Mouse (Mus musculus) cerebellum, adult 8-10 months (tissue): ENCODE measurements around the gene Asphd2.
"Not testable (repeated sequence)": the region's sequence is repeated elsewhere in the genome, so short reads cannot be mapped to it uniquely, and the experiment has no call there.

ENCODE experiments used
- DNase-seq: peaks from one replicate; pipeline ENCODE4 v3.0.0; 2022

Asphd2 gene

DNA sequence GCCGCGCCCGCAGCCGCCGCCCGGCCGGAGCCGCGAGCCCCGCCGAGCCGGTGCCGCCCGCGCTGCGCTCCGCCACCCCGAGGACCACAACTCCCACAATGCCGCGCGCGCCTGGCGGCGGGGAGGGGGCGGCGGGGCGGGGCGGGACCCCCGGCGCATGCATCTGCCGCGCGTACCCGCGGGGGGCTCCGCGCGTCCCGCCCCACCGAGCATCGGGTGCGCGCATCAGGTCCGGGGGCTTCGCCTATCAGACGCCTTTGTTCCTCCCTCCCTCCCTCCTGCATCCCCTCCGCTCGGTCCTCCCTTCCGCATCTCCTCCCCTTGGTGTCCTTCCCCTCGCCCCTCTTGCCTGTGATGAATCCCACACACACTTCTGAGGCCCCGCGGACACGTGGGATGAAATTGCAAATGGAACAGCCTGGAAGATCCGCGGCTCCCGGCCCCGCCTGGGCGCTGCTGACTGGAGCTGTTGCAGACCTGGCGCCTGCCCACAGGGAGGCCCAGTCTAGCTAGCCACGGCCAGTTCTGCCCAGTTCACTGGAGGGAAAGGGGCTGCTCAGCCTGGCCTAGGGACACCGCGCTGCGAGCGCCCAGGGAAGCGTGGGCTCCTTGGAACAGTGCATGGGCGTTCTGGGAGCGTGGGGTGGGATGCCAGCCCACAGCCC, at the start of gene Asphd2:
Gene Asphd2, minus strand, starts transcription at position 88 of the 665 bp plus-strand sequence.
- peak; percentile 73 for DNase-seq

DNA sequence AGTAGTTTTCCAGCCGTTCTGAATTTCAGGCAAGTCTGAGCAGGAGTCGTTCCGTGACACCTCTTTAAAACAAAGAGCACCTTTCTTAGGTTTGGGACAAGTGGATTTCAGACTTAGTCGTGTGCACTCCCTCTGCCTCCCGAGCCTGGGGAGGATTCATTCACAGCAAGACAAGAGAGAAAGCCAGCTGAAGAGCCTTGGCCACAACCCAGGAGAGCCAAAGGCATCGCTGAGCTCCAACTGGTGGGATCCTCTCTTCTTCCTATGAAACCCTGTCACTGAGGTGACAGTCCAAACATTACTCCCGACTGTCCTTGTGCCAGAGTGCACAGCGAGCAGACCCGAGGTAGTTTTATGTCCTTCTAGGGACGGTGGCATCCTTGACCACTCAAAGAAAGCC, 43.9 kb upstream of the Asphd2 start:
- no peak for DNase-seq

DNA sequence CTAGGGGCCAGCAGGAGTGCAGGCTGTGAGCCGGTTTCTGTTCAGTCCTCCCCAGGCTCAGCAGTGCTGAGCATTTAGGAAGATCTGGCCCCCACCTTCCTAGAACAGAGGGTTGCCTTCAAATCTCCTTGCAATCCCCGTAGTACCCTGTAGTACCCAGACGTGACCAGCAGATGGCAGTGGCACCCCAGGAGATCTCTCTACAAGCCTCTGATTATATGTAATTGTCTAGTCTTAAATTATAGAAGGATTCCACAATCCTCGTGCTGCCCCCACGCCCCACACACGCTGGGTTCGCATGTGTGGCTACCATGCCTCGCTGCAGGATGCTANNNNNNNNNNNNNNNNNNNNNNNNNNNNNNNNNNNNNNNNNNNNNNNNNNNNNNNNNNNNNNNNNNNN, 38.3 kb upstream of the Asphd2 start:
- peak; percentile 86 for DNase-seq

DNA sequence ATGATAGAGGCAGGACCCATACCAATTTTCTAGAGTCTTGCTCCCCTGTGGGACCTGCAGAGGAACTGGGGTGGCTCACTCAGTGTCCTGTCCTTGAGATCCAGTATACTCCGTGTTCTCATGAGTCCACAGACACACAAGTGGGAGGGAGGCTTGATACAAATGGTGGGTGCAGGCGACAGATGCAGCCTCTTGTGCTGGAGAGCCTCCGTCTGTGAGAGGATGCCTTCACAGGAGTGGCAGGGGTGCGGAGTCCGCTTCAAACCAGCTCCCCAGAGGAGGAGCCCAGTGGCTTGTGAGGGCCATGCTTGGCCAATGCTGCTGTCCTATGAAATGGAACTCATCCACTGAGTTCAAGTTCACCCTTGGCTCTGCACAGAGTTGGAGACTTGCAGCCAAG, 37.4 kb upstream of the Asphd2 start:
- no peak for DNase-seq

DNA sequence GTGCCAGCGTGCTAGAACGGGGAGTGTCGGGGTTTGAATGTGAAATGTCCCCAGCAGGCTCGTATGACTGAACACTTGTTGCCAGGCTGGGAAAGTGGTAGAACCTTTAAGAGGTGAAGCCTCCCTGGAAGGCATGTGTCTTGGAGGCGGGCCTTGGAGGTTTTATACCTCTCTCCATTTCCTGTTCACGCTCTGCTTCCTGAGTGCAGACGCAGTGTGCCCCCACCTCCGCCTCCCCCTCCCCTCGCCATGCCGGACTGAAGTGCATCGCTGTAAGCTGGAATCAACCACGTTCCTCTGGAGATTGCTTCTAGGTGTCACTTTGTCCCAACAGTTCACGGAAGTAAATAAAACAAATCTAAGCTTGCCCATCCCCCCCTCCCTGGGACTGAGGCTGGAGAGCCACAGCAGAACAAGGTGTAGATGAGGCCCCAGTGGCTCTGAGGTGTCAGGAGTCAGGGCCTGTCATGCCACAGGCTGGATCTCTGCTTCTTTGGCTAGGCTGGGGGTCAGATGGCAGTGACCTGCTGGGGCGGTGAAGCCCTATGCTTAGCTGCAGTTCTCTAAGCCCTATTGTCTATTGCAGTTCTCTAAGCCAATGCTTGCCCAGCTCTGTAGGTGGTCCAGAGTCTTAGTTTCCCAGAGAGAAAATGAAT, 36.6 kb upstream of the Asphd2 start:
- no peak for DNase-seq

DNA sequence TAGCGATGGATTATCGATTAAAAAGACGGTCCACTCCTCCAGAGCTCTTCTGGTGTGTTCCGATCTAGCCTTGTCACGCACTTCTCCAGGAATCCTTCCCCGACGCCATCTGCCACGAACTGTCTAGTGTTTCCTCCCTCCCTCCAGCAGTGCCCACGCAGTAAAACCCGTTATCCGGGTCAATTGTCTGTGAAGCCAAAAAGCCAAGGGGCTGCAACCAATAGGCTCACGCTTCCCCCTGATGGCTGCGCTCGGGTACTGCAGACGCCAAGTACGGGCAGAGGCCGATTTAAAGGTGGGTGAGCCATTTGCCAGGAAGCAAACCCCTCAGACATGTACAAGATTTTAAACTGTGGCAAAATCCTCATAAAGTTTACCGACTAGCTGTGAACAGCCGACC, 34.3 kb upstream of the Asphd2 start:
- peak; percentile 70 for DNase-seq

DNA sequence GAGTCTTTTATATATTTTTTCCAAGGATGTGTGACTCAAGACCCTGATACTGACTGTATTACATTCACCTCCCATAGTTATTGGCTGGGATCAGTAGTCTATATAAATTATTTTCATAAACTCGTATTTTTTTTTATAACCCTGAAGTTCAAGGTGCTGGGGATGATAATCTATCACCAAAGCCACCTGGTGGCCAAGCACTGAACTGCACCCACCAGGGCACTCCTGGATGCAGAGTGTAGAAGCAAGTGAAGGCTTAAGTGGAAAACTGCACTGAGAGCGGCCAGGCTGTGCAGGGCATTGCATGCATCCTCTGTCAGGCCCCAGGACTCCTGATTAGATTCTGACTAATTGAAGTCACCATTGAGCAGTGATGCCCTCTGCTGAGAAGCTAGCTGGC, 32.6 kb upstream of the Asphd2 start:
- DNase-seq: peak; percentile 70

DNA sequence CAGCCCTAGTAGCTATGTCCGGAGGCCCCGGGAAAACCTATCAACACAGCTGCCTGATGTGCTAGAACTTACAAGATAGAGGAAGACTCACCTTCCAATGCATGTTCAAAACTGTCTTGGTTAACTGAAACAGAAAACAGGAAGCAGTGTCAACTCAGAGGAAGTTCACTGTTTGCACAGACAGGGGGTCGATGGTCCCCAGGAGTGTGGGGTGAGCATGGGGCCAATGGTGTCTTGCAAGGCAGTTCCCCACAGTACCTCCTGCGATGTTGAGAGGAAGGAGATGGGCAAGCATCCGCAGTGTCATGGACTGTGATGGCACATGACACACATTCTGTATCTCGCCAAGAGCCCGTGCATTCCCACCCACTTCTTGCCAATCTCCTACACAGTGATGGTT, 32.0 kb upstream of the Asphd2 start:
- DNase-seq: no peak

DNA sequence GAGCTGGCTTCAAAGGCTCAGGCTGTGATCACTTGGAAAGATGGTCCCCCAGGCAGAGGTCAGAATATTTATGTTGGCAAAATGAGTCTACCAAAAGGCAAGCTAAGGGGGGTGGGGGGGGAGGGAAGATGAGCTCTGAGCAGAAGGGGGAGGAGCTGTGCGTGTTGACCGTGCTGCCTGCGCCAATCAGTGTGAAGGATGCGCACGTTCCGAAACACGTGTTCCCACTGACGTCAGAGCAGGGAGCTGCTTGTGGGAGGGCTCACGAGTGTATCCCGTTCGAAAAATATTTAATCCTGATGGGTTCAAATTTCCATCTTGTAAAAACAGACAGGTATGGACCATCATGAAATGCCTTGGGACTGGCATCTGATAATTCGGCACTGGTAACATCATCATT, 24.9 kb upstream of the Asphd2 start:
- no peak for DNase-seq

DNA sequence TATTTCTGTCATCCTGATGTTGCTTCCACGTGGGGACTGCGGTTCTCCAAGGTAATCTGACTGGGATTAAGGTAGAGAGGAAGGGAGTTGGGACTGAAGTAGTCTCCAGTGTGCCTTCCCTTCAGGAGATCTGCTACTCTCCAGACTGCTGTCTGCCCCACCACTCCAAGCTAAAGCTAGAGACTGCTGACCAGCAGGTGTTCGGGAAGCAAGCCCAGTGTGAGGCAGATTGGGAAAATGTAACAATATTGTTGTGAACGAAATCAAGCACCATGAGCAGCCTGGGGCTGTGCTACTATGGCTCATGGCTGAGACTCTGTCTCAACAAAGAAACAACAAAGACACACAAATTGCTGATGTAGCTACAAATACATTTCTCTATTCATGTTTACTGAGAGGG, 23.4 kb upstream of the Asphd2 start:
- no peak for DNase-seq

DNA sequence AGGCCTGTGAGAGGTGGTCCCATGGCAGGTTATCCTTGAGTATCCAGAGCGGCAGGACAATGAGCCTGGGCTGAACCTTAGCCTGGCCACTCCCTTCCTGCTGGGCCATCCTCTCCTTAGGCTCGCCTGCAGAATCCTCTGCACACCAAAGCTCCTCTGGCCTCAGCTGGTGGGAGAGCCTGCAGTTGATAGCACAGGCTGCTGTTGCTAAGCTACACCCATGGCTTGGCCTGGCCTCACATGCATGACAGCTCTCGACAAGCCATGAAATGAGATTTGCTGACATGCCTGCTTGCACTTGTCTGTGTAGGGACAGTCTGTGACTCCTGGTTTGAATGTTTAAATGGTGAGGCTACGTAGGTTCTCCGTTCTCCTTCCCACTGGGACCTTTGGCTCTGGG, 22.0 kb upstream of the Asphd2 start:
- DNase-seq: no peak

DNA sequence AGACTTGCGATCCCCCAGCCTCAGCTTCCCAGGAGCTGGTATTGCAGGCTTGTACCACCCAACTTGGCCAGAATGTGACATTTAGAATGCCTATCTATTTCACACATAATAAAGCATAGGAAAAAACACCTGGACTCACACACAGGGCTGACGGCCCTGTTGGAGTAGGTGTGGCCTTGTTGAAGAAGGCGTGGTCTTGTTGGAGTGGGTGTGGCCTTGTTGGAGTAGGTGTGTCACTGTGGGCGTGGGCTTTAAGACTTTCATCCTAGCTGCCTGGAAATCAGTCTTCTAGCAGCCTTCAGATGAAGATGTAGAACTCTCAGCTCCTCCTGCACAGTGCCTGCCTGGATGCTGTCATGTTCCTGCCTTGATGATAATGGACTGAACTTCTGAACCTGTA, 18.1 kb upstream of the Asphd2 start:
- not testable (repeated sequence) for DNase-seq

DNA sequence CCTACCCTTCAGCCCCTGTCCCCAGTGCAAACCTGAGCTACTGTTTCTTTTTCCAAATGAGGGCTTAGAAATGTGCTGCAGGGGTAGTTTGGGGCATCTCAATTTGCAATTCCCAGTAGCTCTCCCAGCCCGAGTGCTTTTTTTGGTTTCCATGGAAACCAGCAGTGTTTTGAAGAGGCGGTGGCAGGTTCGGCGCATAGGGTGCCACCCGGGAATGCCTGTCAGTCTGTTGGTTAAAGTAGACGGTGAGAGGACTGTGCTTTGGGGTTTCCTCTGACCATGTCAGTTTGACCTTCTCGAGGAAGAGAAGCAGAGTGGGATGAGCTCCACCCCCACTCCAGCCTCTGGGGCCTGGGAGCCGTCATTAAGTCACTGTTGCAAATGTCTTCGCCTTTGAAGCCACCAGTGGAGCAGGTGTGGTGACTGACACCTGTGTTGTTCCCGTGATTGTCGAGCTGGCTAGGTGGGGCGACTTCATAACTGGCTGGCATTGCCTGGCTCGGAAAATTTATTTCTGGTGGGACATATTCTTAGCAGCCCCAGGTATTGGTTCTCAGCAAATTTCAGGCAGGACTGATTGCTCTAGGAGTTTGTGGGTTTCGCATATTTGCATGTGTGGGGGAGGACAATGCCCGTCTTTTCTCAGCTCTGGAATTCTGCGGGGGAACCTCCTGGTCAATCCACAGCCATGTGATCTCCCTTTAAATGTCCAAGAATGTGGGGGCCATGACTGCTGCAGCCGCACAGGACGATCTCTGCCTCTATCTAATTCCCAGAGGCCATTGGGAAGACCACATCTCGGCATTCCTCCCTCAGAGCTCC, 17.1 kb upstream of the Asphd2 start:
- no peak for DNase-seq

DNA sequence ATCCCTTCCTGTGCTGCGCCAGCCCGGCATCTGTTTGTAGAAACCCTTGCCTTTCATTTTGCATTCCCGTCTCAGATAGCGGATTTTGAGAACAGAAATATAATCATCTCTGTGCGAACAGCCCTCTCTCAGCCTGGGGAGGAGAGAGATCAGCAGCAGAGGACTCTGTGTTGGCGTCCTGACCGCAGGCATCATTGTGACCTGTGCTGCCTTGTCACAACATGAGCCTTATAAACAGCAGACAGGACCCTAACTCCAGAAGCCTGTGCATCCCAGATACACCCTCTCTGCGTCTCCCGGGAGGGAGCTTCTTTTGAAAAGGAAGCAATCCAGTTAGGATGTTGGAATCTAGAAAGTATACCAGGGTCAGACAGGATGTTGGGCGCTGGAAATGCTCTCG, 16.4 kb upstream of the Asphd2 start:
- no peak for DNase-seq

DNA sequence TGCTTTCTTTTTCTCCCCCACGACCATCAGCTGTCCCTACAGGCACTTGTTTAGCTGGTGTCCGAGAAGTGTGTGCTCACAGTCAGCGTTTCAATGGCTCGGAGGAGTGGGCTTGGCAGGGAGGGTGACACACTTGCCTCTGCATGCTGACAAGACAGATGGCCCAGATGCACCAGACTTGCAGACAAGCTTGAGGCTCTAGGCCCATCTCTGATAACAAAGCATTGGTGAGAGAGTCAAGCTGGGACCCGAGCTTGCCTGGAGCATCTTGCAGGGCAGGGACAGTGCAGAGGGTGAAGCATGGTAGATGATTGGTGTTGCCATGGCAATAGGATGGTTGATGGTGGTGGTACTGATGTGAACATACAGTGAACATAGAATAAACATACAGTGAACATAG, 14.6 kb upstream of the Asphd2 start:
- no peak for DNase-seq

DNA sequence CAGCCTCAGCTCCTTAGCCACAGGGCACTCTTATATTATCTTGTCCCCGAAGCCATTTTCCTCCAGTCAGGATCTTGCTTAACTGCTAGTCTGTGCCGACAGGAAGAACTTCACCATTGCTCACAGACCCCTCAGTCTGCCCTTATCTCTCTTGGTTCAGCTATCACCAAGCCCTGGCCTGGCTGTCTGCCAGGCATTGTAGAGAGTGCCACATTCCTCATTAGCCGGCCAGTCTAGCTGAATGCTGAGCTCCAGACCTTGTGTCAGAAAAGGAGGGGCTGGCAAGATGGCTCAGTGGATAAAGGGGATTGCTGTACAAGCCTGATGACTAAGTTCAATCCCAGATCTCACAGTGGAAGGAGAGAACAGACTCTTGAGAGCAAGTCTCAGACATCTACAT, 11.4 kb upstream of the Asphd2 start:
- DNase-seq: no peak

DNA sequence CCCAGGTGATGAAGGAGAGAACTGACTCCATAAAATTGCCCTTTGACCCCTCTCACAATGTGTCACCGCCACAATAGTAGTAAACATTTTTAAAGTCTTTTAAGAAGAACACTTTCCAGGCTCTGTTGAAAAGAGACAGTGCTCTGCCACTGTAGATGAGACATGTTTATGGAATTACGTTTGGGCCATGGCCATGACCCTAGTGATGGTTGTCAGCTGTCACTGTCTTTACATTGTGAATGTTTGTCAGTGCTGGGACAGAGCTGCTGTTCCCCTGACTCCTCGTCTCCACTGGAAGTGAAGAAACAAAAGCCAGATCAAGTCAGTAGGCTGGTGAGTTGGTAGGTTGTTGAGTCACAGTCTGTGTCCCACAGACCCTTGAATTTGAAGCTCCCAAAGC, 7.8 kb upstream of the Asphd2 start:
- no peak for DNase-seq

DNA sequence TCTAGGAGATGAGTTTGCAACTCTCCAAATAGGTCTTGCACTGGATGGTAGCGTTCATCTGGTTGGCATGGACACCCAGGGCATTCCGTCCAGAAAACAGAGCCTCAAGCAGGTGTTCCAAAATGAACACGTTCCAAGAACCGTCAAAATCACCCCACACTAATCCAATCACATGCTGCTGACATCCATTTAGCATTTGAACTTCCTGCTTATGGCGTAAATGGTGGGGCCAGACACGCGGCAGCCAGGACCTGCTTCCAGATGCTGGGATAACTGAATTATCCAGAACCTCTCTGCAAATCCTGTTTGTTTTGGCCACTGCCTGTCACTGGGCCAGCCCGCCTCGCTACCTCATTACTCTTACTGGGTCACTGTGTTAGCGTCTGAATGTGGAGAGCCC, 4.6 kb upstream of the Asphd2 start:
- DNase-seq: no peak

DNA sequence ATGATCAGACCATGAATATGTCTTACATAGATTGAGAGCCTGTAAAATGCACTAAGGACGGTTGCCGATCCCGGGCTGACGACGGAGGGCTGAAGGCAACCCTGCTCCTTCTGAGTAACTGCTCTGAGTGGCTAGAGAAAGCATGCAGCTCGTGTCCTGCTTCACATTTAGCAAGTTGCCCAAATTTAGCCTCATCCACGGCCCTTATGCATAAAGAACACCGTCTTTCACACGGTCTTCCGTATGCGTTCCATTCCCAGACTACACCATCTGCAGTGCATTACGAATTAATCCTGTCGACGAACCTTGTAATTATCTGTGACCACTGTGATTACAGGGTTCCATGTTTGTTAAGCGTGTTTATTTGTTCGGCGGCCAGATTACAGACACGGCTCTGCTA, 1.4 kb upstream of the Asphd2 start:
- no peak for DNase-seq

DNA sequence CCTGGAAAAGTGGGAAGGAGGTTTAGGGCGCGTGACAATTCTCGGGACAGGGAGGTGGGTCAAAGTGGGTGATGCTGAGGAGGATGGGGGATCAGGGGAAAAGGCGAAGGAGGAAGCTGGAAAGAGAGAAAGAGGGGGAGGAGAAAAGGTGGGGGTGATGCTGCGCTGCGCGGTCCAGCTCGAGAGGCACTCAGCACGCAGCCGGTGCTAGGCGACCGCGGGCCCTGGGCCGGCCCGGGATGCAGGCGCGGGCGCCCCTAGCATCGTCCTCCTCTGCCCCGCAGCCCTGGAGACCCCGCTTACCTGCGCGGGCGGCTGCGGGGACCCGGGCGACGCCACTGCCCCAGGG, 277 bp downstream of the Asphd2 start:
- peak; percentile 41 for DNase-seq

DNA sequence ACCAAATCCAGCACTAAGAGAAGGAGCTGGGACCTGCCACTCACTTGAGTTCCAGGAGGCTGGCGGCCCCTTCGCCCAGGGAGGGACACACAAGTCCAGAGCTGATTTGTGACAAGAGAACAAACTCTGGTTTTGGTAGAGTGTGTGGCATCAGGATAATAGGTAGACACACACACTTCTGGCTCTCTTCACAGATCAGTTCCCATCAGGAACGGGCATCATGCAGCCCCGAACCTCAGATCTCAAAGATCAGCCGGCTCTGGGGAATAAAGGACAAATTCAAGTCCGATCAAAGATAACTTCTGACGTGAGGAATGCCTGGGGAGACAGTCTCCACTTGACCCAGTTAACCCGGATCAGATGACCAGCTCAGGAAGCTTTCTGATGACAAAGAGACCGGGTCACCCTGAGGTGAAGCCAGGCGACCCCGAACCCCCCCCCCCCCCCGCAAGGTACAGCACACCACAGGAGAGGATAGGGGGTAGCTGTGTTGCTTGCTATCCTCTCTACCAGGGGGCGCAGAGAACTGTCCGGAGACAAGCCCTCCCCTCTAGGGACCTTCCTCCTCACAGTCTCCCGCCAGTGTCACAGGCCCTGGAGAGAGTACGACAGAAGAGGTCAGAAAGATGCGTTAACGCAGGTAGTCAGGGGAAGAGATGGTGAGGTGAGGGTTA, 788 bp downstream of the Asphd2 start:
- peak; percentile 40 for DNase-seq

DNA sequence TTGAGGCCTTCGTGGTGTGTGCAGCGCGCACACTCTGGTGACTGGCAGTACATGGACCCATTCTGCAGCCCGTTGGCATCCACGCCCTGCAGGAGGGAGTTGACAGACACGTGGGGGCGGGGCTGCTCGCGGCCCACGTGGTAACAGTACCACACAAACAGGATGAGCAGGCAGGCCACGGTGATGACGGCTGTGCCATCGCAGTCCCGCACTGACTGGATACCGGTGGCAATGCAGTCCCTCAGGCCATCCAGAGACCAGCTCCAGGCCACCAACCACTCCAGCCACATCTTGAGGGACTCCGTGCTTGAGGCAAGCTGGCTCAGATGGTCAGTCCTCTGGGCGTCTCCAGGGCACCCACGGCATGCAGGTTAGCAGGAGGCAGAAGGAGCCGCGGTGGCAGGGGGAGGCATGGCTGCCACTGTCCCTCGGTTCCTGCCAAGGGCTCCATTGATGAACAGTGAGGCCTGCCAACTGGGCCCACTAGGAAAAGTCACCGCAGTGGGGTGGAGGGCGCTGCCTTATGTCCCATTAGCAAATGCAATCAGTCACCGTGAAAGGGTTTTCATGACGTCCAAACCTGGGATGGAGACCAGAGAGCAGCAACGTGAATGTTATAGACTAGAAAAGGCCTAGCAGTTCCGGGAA, 2.9 kb downstream of the Asphd2 start:
- no peak for DNase-seq

DNA sequence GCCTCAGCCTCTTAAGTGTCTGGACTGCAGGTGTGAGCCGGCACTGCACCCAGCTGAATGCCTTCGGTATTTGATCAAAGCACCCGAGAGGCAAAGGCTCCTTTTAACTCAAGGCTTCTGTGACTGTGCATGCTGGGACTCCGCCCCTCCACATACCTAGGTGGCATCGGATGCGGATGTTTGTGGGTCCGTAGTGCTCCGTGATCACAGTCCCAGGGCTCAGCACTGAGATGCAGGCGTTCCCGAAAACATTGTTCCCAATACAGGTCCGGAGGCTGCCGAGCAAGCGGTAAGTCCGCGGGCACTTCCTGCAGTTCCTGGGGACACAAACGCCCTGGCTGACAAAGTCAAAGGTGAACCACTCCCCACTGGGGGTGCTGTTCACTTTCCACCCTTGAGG, 3.7 kb downstream of the Asphd2 start:
- DNase-seq: no peak
